Mouse (Mus musculus) heart, embryonic 10.5 days (tissue): ENCODE data around the gene Cd37. TPM values are rescaled to one million over a fixed set of nuclear protein-coding genes. Genes with fewer than 3 reads are reported as not detected.

Source experiments
- DNase-seq: peaks from one replicate; pipeline ENCODE4 v3.0.0-alpha.2; 2017; ENCODE audit warnings: low spot score
- H3K27ac ChIP-seq: fragments of 300-500 bp; sonication (generic); 2 replicates; pipeline ENCODE4 v1.5.1; 2016; ENCODE audit warnings: mild to moderate bottlenecking
- H3K27me3 ChIP-seq: fragments of 300-500 bp; sonication (generic); 2 replicates; pipeline ENCODE4 v1.6.1; 2016; ENCODE audit warnings: mild to moderate bottlenecking; ENCODE audit not compliant: poor library complexity, insufficient read depth, severe bottlenecking
- H3K36me3 ChIP-seq: fragments of 300-500 bp; sonication (generic); 2 replicates; pipeline ENCODE4 v1.6.1; 2016; ENCODE audit warnings: mild to moderate bottlenecking, moderate library complexity
- H3K4me1 ChIP-seq: fragments of 300-500 bp; sonication (generic); 2 replicates; pipeline ENCODE4 v1.6.1; 2016; ENCODE audit warnings: mild to moderate bottlenecking
- H3K4me3 ChIP-seq: fragments of 300-500 bp; sonication (generic); 2 replicates; pipeline ENCODE4 v1.5.1; 2016; ENCODE audit warnings: mild to moderate bottlenecking, moderate library complexity
- H3K9me3 ChIP-seq: fragments of 300-500 bp; sonication (generic); 2 replicates; pipeline ENCODE4 v1.6.1; 2016; ENCODE audit warnings: mild to moderate bottlenecking, moderate library complexity
- WGBS: fragments of 180-500 bp; shearing (Covaris S2); methylation state at CpG from one replicate; pipeline ENCODE4 v1.1.7; 2016; 5-methylcytosine and 5-hydroxymethylcytosine counted together
- polyA plus RNA-seq: library from polyadenylated mRNA; unstranded; fragments of >200 nt; fragmentation: Nextera tagmentation; extraction: Ambion mirVana; gene quantifications from 2 replicates; pipeline ENCODE4 v1.2.1, GENCODE M21; 2016

Gene Cd37
- polyA plus RNA-seq, 1 experiment from 2014 or later: 2.3 TPM

DNA sequence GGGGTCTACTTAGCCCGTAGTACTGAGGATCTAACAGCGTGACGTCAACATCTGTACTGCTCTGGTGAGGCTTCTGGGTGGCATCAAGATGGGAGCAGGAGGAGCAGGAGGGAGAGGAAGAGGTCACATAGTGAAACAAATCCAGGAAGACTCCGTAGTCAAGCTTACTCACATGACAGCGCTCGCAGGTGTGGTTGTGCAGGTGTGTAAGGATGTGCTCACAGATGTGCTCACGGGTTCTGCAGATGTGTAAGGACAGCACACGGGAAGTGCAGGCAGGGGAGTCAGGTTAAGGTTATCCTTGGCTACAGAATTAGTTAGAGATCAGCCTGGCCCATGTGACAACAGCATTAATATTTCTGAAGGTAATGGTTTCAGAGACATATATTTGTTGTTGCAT lies 14.9 kb upstream of the Cd37 start:
- no peaks in the 10 kb centered on the region for H3K9me3 ChIP-seq
- H3K4me1 ChIP-seq: peaks cover 8% of the 10 kb centered on the region; the same call in 1 of the 2 replicates
- H3K4me3 ChIP-seq: no peak overlapping the region
- H3K27me3 ChIP-seq: no peaks in the 10 kb centered on the region
- peak; percentile 59 for DNase-seq
- no peaks in the 10 kb centered on the region for H3K36me3 ChIP-seq
- H3K27ac ChIP-seq: no peak overlapping the region
- 88% methylated on average over 8 of the region's 8 CpGs for WGBS

DNA sequence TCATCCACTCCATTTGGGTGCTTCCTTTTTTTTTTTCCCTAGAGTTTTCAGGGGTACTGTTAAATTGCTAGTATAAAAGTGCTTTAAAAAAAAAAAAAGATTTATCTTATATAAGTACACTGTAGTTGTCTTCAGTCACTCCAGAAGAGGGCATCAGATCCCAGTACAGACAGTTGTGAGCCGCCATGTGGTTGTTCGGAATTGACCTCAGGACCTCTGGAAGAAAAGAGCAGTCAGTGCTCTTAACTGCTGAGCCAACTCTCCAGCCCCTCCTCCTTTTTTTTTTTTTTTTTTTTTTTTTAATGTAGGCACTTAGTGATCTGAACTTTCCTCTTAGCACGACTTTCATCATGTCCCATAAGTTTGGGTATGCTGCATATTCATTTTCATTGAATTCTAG lies 8.8 kb upstream of the Cd37 start:
- no peaks in the 10 kb centered on the region for H3K4me1 ChIP-seq
- no peak overlapping the region for H3K4me3 ChIP-seq
- H3K36me3 ChIP-seq: no peaks in the 10 kb centered on the region
- H3K27ac ChIP-seq: no peak overlapping the region
- no peaks in the 10 kb centered on the region for H3K27me3 ChIP-seq
- 30% methylated on average over 3 of the region's 3 CpGs for WGBS
- no peaks in the 10 kb centered on the region for H3K9me3 ChIP-seq
- DNase-seq: peak; percentile 65

DNA sequence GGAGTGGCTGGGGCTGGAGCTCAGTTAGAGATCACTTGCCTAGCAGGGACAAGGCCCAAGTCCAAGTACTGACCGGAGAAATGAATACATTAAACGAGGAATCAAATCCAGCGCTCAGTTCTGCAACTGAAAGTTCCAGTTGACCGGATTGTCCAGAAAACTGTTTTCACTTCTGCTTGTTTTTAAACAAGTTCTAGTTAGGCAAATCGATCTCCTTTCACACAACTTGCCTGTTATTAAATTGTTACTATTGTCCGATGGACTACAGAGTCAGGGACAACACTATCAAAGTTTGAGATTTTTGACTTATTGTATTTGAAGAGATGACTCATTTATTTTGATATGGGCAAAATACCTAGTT lies 2.5 kb upstream of the Cd37 start:
- Histone ChIP-seq H3K36me3 (no peaks in the 10 kb centered on the region), H3K4me3 (peak overlapping the region; percentile 49), H3K27me3 (peaks cover 48% of the 10 kb centered on the region), H3K4me1 (peaks cover 26% of the 10 kb centered on the region), H3K27ac (peak overlapping the region; percentile 88), H3K9me3 (no peaks in the 10 kb centered on the region)
- no peak for DNase-seq
- WGBS: 78% methylated on average over 6 of the region's 6 CpGs

DNA sequence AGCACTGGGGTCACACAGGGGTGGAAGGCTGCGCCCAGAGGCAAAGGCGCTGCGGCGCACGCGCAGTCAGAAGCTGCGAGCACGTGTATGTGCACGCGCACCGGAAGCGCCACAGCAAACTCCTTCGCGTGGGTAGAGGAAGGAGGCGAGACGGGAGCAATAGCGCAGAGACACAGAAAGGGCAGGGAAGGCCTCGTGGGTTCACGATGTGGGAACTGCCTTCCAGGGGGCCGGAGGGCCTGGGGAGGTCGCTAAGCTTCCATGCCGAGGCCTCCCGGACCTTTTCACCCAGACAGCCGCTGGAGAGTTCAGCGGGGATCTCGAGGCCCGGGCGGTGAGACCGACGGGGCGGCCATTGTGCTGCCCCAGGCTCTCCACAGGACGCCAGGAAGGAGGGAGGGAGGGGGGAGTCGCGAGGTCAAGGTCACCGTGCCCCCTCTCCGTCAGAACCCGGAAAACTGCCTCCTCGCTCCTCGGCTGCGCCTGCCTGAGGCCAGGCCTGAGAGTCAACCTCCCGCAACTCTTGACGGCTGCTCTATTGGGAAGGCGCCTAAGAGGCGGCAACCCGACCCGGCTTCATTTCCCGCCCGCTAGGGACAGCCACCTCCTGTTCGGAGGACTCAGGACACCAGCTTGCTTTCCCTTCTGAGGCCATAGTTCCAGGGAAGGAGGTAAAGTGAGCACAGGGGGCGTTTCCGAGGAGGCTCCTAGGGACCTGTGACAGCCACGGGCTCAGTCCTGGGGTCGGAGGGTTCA lies 1.9 kb upstream of the Cd37 start, which contains the start of gene Slc6a16:
TSS of gene Slc6a16 (plus strand) at position 453 of the 756 bp plus-strand sequence.
- Histone ChIP-seq H3K27me3 (peaks cover 53% of the 10 kb centered on the region), H3K4me1 (peaks cover 29% of the 10 kb centered on the region), H3K36me3 (no peaks in the 10 kb centered on the region), H3K4me3 (peak within 1 kb of the TSS; percentile 49), H3K27ac (peak within 1 kb of the TSS; percentile 88), H3K9me3 (no peaks in the 10 kb centered on the region)
- WGBS: 12% methylated on average over 53 of the region's 53 CpGs
- DNase-seq: peak; percentile 82

DNA sequence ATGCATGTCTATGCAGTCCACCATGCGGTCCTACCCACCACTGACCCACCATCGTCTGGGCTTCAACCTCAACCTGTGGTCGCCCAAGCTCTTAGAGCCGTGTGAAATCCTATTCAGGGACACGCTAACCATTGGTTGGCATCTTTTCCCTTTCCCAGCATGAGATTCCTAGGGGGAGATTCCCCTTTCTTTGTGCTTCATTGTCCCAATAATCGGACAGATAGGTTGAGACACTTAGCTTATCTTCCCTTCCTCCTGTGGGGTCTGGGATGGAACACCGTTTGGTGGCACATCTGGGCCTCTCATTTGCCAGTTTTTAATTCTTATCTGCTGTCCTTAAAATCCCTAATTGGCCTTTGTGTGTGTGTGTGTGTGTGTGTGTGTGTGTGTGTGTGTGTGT lies 1.2 kb upstream of the Cd37 start:
- no peaks in the 10 kb centered on the region for H3K9me3 ChIP-seq
- WGBS: 68% methylated on average over 7 of the region's 7 CpGs
- no peak overlapping the region for H3K27ac ChIP-seq
- peaks cover 36% of the 10 kb centered on the region for H3K4me1 ChIP-seq
- no peak for DNase-seq
- H3K36me3 ChIP-seq: no peaks in the 10 kb centered on the region
- H3K27me3 ChIP-seq: peaks cover 53% of the 10 kb centered on the region
- H3K4me3 ChIP-seq: no peak overlapping the region

DNA sequence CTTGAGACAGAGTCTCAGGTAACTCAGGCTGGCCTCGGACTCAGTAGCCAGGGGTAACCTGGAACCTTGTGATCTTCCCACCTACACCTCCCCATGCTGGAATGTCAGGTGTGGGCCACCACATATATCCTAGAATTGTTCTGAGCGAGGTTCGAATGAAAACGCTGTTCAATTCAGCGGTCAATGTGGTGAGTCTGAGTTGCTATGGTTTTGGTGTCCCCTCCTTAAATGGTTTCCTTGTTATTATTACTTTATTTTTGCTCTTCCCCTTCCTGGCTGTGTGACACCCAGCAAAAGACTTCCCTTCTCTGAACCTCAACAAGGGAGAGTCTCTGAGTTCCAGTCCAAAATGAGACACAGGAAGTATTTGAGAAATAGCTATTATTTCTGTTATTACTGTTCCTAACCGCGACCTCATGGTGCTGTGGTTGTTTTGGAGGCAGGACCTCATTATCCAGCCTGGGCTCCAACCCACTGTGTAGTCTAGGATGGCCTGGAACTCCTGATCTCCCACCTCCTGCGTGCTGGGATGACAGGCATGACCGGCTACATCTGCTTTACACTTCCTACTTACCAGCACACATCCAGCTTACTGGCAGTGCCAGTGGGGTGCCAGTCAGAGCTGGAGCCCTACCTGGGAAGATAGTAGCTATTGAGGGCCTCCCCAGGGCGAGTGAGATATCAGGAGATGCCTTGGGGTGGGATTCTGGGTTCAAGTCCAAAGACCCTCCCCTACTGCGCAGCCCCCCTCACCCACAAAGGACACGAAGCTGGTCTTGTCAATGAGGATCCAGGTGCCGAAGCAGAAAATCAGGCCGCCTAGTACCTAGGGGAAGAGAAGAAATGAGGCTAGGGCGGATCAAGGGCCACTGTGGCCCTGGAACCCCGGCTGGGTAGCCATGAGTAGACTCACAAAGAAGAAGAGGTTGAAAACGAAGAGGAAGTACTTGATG lies 892 bp downstream of the Cd37 start:
- 76% methylated on average over 17 of the region's 17 CpGs for WGBS
- Histone ChIP-seq H3K27me3 (peaks cover 53% of the 10 kb centered on the region), H3K4me1 (peaks cover 55% of the 10 kb centered on the region), H3K27ac (0 out of 2 replicates have a peak overlapping the region, but pooled peaks have one; percentile 10), H3K4me3 (no peak overlapping the region), H3K9me3 (no peaks in the 10 kb centered on the region), H3K36me3 (peaks cover 2% of the 10 kb centered on the region)
- peak; percentile 70 for DNase-seq

DNA sequence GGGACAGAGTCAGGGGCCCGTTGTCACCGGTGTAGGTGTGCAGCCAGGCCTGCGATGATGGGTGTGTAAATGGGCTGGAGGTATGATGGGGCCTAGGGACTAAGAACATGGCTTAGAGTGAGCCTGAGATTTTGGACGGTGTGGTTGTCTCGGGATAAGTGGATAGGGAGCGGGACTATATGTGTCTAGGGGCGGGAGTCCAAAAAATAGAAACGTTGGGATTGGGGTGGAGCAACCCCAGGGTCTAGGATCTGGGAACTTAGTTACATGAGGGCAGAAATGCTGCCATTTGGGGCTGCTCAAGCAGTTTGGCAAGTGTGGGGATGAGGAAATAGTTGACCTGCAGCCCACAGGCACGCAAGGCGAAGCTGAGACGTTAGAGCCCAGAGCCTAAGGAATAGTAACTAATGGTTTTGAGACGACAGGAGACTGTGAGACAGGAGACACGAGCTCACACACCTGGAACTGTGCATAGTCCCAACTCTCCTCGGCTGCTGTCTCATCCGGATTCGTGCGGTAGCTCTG lies 3.2 kb downstream of the Cd37 start:
- Histone ChIP-seq H3K36me3 (peaks cover 24% of the 10 kb centered on the region), H3K27ac (peak overlapping the region; percentile 81), H3K4me3 (peak overlapping the region; percentile 54), H3K4me1 (peaks cover 64% of the 10 kb centered on the region), H3K9me3 (no peaks in the 10 kb centered on the region), H3K27me3 (peaks cover 47% of the 10 kb centered on the region)
- DNase-seq: peak; percentile 73
- WGBS: 24% methylated on average over 17 of the region's 17 CpGs

DNA sequence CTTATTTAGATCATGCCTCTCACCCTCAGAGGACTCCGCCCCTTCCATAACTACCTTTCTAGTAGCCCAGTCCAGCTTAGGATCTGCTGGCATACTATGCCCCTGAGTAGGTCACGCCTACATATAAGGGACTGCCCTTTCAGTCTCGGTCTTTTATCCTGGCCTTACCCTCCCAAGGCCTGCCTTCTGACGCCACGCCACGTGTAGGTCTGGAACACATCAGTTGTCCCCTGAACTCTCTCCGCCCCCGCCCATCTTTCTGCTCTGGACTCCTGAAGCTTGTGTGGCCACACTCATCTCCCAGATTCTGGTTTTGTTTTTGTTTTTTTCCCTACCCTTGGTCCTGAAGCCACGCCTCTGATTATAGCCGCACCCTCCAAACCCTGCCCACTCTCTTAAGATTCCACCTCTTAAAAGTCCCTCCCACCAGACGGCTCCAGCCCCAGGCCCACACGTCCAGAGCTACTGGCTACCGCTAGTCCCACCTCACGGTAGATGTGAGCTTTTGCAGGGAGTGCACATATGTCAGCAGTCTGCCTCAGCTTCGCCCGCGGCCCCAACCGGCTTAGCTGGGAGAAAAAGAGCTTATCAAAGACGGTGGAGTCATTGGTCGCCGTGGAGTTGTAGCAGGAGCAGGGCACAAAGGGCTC lies 3.9 kb downstream of the Cd37 start:
- no peaks in the 10 kb centered on the region for H3K9me3 ChIP-seq
- peak overlapping the region; percentile 54 for H3K4me3 ChIP-seq
- H3K27me3 ChIP-seq: peaks cover 41% of the 10 kb centered on the region
- peak overlapping the region; percentile 81 for H3K27ac ChIP-seq
- H3K36me3 ChIP-seq: peaks cover 28% of the 10 kb centered on the region
- DNase-seq: peak; percentile 91
- peaks cover 59% of the 10 kb centered on the region for H3K4me1 ChIP-seq
- 2% methylated on average over 21 of the region's 21 CpGs for WGBS

DNA sequence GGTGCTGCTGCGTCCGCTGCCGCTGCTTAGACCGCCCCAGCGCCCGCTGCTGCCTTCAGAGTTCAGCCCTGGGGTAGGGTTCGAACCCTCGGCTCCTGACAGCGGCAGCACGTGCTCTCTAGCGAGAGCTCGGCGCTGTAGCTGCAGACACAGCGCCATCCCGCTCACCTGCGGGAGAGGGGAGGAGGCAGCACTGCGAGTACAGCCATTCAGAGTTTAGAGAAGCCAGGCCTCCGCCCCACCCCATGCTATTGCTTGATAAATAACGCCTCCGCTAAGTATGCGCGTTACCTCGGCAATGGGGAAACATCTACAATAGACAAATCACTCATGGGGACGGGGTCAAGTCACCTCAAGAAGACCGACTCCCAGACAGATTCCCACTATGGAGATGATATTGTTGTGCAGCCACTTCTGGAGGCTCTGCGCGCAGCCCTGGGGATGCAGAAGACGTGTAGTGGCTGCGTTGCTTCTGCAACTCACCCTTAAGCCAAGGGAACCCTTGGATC lies 4.5 kb downstream of the Cd37 start:
- 10% methylated on average over 29 of the region's 29 CpGs for WGBS
- H3K9me3 ChIP-seq: no peaks in the 10 kb centered on the region
- peak; percentile 77 for DNase-seq
- H3K36me3 ChIP-seq: peaks cover 34% of the 10 kb centered on the region
- H3K27ac ChIP-seq: peak overlapping the region; percentile 81
- H3K27me3 ChIP-seq: peaks cover 35% of the 10 kb centered on the region
- peak overlapping the region; percentile 54 for H3K4me3 ChIP-seq
- H3K4me1 ChIP-seq: peaks cover 57% of the 10 kb centered on the region

DNA sequence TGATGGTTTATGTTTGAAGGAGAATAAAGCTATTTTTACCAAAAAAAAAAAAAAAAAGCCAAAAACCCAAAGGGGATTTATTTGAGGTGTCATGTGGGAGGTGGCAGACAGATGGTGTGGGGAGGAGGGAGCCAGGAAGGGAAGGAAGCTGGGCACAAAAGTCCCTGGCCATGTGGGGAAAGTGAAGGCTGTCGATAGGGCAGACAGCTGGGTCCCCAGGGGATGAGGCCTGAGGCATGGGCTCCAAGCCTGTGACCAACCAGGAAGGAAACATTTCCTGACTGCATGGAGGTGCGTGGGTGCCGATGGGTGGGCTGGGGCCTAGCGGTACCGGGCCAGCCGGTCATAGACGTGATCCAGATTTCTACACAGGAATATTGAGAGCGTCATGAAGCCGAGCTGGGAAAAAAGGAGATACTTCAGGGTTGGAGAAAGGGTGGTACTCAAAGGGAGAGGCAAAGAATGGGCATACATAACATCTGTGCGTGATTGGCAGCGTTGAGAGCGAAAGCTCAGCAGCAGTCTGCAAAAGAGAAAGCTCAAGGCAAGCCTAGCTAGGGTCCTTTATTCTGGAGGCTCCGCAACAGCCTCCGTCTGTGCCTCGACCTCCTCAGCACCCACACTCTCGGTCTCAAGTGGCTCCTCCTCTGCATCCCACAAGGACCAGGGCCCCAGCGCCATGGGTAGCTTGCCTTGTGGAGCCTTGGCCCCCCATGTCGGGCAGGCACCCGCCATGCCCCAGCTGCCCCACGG lies 5.2 kb downstream of the Cd37 start:
- peak; percentile 74 for DNase-seq
- H3K27ac ChIP-seq: peak overlapping the region; percentile 81

DNA sequence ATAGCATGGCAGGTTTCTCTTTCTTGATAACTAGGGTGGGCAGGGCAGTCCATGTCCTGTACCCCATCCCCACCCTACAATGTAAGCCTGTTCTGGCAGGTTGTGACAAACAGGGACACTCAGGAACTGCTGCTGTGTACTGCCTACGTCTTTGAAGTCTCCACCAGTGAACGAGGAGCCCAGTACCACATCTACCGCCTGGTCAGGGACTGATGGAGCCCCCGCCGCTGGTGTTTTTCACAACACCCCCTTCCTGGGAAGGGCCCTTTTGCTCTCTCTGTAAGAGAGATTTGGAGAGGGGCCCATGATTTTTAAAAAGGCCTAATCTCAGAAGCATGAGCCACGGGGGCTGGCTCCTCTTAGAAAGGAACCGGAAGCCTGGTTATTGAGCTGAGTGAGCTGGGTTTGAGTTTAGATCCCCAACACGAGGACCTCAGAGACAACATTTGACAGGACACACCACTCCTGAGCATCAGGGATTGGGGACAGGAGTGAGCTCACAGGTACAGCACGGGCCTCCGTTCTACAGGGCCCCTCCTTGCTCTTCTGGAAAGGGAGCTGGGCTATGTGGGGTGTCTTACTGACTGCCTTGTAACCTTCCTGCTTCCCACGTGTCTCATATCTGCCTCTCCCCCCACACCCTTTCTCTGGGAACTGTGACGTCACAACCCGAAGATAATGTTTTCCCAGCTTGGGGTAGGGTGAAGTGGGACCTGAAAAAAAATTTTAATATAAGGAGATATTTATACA lies 6.0 kb downstream of the Cd37 start:
- 50% methylated on average over 13 of the region's 13 CpGs for WGBS
- Histone ChIP-seq H3K27ac (no peak overlapping the region), H3K36me3 (peaks cover 49% of the 10 kb centered on the region), H3K4me3 (0 out of 2 replicates have a peak overlapping the region, but pooled peaks have one; percentile 1), H3K9me3 (no peaks in the 10 kb centered on the region), H3K4me1 (peaks cover 46% of the 10 kb centered on the region), H3K27me3 (peaks cover 20% of the 10 kb centered on the region)
- peak; percentile 64 for DNase-seq

More for the DNA sequence above, 5.2 kb downstream of the Cd37 start:
- Histone ChIP-seq H3K9me3 (no peaks in the 10 kb centered on the region), H3K4me3 (peak overlapping the region; percentile 54), H3K36me3 (peaks cover 41% of the 10 kb centered on the region), H3K27me3 (peaks cover 28% of the 10 kb centered on the region), H3K4me1 (peaks cover 51% of the 10 kb centered on the region)
- WGBS: 25% methylated on average over 20 of the region's 20 CpGs
